Mouse (Mus musculus): ENCODE measurements at regions not wholly inside any gene's neighbourhood (a gene's known extent, or its start where the extent isn't known, plus 50 kb on each side); places are given as distances from the start of the nearest gene placed in this dataset.
A peak's percentile ranks its signal among the peaks of the same experiment; 100 is the strongest.
"Not testable (repeated sequence)": the region's sequence is repeated elsewhere in the genome, so short reads cannot be mapped to it uniquely, and the experiment has no call there.

GRCm38 (mm10) chr10:72298824-72299551, 355.7 kb upstream of the Zwint start:
- no peak for DNase-seq

GRCm38 (mm10) chr10:72309045-72309444, 345.6 kb upstream of the Zwint start:
- DNase-seq, result not testable (repeated sequence)

GRCm38 (mm10) chr10:72318308-72318707, 336.3 kb upstream of the Zwint start:
- no peak for DNase-seq

GRCm38 (mm10) chr10:72320307-72320706, 334.3 kb upstream of the Zwint start:
- no peak for DNase-seq

GRCm38 (mm10) chr10:72326624-72327023, 328.0 kb upstream of the Zwint start:
- no peak for DNase-seq

- DNase-seq, result no peak
Measured at GRCm38 (mm10) chr10:72347253-72347652, 307.4 kb upstream of the Zwint start.

- no peak for DNase-seq
Measured at GRCm38 (mm10) chr10:72347949-72348663, 306.5 kb upstream of the Zwint start.

- no peak for DNase-seq
Measured at GRCm38 (mm10) chr10:72352810-72353209, 301.8 kb upstream of the Zwint start.

GRCm38 (mm10) chr10:72353515-72353914, 301.1 kb upstream of the Zwint start:
- DNase-seq, result no peak

GRCm38 (mm10) chr10:72383351-72383750, 271.3 kb upstream of the Zwint start:
- peak; percentile 52 for DNase-seq

- no peak for DNase-seq
Measured at GRCm38 (mm10) chr10:72384826-72385225, 269.8 kb upstream of the Zwint start.

- DNase-seq, result no peak
Measured at GRCm38 (mm10) chr10:72391397-72391796, 263.2 kb upstream of the Zwint start.

- DNase-seq, result peak; percentile 57
Measured at GRCm38 (mm10) chr10:72393279-72394041, 261.2 kb upstream of the Zwint start.

- DNase-seq, result peak; percentile 51
Measured at GRCm38 (mm10) chr10:72394367-72394766, 260.3 kb upstream of the Zwint start.

GRCm38 (mm10) chr10:72403290-72403689, 251.4 kb upstream of the Zwint start:
- no peak for DNase-seq

- DNase-seq, result no peak
Measured at GRCm38 (mm10) chr10:72410305-72410704, 244.3 kb upstream of the Zwint start.

GRCm38 (mm10) chr10:72411670-72412069, 243.0 kb upstream of the Zwint start:
- no peak for DNase-seq

- DNase-seq, result no peak
Measured at GRCm38 (mm10) chr10:72454629-72455028, 200.0 kb upstream of the Zwint start.

GRCm38 (mm10) chr10:72484315-72484714, 170.3 kb upstream of the Zwint start:
- no peak for DNase-seq

- DNase-seq, result no peak
Measured at GRCm38 (mm10) chr10:72532431-72532830, 122.2 kb upstream of the Zwint start.

- DNase-seq, result no peak
Measured at GRCm38 (mm10) chr10:72533427-72533826, 121.2 kb upstream of the Zwint start.

GRCm38 (mm10) chr10:72533859-72534258, 120.8 kb upstream of the Zwint start:
- DNase-seq, result no peak

GRCm38 (mm10) chr10:72549564-72549963, 105.1 kb upstream of the Zwint start:
- no peak for DNase-seq

- no peak for DNase-seq
Measured at GRCm38 (mm10) chr10:72551561-72551960, 103.1 kb upstream of the Zwint start.

Data from heart, adult 11 months (tissue).